Mouse (Mus musculus): ENCODE results near the gene Klk13.

Gene Klk13

DNA sequence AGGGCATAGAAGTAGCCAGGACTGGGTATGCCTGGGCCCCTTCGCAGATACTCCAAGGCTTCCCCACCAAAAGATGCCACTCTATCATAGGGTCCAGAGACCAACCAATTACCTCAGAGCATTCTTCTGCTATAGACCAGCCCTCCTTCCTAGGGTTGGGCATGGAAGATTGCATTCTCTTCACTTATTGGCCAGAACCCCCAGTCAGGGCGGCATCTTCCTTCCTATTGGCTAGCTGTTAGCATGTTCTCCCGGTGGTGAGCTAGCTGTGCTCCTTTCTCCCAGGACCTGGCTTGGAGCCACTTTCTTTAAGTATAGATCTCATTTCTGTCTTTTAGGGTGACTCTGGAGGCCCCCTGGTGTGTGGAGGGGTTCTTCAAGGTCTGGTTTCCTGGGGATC, 60.5 kb downstream of the Klk13 start:
- no peak for DNase-seq

- no peak for DNase-seq
These were observed 62.0 kb downstream of the Klk13 start, which contains the start of gene Klk11 for GRCm38 (mm10) chr7:43774364-43774763. Klk11 (plus strand) TSS chr7:43774604.

DNA sequence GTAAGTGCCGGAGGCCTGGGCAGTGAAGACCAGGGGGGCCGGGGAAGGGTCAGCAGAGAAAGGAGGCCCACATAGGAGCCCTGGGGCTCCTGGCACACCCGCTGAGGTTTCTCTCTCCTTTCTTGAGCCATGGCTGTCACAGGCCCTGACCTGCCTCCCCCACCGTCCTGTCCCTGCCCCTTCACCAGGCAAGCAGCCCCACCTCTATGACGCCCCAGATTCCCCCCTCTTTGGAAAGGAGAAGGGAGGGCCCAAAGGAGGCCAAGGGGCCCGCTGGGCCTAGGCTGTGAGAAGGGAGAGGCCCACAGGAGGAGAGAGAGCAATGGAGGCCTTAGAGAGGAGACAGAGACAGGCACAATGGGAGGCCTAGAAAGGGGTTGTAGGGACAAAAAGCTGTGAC, 62.4 kb downstream of the Klk13 start:
- no peak for DNase-seq

DNA sequence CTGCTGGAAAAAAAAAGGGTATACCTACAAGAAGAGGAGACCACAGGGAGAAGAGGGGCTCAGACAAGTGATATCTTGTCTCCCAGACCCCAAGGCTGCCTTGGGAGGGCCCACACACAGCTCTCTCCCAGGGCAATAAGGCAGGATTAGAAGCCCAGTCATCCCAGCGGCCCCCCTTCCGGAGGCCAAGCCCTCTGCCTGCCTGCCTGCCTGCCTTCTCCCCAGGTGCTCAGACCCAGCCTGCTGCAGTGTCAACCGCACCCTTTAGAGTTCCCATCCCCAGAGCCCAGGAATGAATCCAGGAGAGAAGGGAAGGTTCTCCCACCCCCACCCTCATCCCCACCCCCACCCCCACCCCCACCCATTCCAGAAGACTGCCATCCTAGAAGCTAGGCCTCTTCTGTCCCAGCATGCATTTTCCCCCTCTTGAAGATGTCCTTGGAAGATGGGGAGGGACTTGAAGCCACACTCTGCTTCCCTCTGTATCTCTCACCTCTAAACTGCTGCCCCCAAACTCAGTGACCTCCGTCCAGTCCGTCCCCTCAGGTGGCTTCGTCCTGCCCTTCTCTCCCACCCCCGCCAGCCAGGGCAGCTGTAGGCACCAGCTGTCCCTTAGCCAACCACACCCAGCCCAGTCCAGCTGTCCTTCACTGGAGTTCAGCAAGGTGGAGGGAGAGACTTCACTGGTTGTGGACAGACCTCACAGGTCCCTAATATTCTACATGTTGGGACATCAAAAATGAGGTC, 63.1 kb downstream of the Klk13 start:
- DNase-seq, result no peak

GRCm38 (mm10) chr7:43776506-43776905, 64.1 kb downstream of the Klk13 start:
- DNase-seq, result no peak

Measured in cerebellum, adult 18-20 months (tissue).